Mouse (Mus musculus): ENCODE data around the gene Colq. TPM values are rescaled to one million over a fixed set of nuclear protein-coding genes. Genes with fewer than 3 reads are reported as not detected.
A peak's percentile ranks its signal among the peaks of the same experiment; 100 is the strongest.
"Not testable (repeated sequence)": the region's sequence is repeated elsewhere in the genome, so short reads cannot be mapped to it uniquely, and the experiment has no call there.

The Colq gene
- total RNA-seq (2018; cell fraction: chromatin; rRNA removed): 1 to 10 TPM in 3 of 26 experiments, under 1 TPM in 7, not detected in 16; 0.22 to 1.7 (median 0.46) TPM
- under 1 TPM in 14 of 26 experiments, not detected in 12; 0.03 to 0.95 (median 0.51) TPM for total RNA-seq (2018; cell fraction: cytosol; rRNA removed)
- total RNA-seq (2018; cell fraction: nucleus; rRNA removed): 1 to 10 TPM in 1 of 26 experiments, under 1 TPM in 11, not detected in 14; 0.17 to 1.3 (median 0.38) TPM
- polyA plus RNA-seq (2018): not detected in 3 replicates

DNA sequence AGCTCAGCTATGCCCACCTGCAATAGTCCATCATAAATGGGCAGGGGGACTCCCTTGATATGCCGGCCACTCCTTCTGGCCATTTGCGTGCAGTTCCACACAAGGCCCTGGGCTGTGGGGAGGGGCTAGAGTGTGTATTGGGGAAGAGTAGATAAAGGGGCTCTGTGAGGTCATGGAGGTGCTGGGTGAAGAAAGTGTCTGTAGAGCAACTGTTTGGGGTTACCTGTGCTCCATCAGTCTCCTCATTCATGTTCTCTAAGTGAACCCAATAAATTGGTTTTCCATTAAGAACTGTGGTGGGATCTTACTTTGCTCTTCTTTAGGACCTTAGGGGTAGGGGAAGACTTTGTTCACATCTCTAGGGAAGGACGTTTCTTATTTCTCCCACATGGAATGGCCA is at the start of gene Colq:
Gene Colq, minus strand, starts transcription at position 101 of the 400 bp plus-strand sequence.
- Histone ChIP-seq H3K79me2 (ENCODE audit: inconsistent target) (no peaks in the 10 kb centered on the region), H3K4me3 (ENCODE audit: inconsistent target) (no peak within 1 kb of the TSS), H3K36me3 (ENCODE audit: inconsistent target) (no peaks in the 10 kb centered on the region), H3K27ac (no peak within 1 kb of the TSS)
- WGBS (ENCODE audit: missing documents): 100% methylated on average over 3 of the region's 3 CpGs

DNA sequence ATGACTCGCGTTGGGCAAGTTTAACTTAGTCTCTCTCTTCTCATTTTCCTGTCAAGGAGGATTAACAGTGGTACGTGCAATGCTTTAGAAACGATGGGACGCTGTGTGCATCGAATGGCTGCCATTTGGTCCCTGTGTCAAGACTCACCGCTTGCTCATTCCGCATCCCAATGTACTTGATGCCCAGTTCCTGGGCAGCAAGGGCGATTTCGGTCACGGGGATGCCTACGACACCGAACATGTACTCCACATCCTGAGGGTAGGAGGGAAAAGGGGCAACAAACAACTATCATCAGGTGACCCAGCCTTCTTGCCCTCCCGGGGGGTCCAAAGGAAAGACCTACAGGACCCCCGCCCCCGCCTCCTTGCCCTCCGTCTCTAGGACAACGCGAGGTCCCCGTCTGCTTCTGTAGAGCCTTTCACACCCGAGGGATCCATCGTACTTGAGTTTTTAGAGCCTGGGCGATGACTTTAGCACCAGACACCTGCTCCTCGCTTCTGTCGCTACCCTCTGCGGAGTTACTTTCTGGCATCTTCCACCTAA is 49.3 kb upstream of the Colq start, which contains the start of gene Gm49387:
Gene Gm49387, minus strand, starts transcription at position 533 of the 544 bp plus-strand sequence.
- WGBS (ENCODE audit: missing documents): 1% methylated on average over 26 of the region's 26 CpGs
- peak within 1 kb of the TSS; percentile 79 for H3K4me3 ChIP-seq (ENCODE audit: inconsistent target)

DNA sequence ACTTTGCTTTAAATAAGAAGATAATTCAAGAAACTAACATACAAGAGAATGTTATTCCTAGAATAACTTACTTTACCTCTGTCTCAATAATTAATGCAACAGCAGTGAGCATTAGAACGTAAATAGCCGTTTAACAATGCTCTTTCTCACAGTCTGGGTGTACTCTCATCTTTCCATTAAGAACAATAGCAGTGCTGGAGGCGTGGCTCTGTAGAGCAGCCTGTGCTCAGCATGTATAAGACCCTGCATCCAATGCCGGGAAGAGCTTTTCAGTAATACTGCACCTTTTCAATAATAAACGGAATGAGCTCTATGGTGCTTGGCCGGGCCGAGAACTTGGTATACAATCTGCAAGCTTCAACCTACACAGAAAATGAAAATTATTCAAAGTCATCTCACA is 39.5 kb upstream of the Colq start:
- Histone ChIP-seq H3K36me3 (ENCODE audit: inconsistent target) (no peaks in the 10 kb centered on the region), H3K4me3 (ENCODE audit: inconsistent target) (no peak overlapping the region), H3K27ac (no peak overlapping the region), H3K79me2 (ENCODE audit: inconsistent target) (no peaks in the 10 kb centered on the region)
- 91% methylated on average over 7 of the region's 7 CpGs for WGBS (ENCODE audit: missing documents)

More for the DNA sequence above, 49.3 kb upstream of the Colq start, which contains the start of gene Gm49387:
- Histone ChIP-seq H3K79me2 (ENCODE audit: inconsistent target) (peaks cover 9% of the 10 kb centered on the region; the same call in 1 of the 2 replicates), H3K27ac (peak within 1 kb of the TSS; percentile 82), H3K36me3 (ENCODE audit: inconsistent target) (no peaks in the 10 kb centered on the region)

DNA sequence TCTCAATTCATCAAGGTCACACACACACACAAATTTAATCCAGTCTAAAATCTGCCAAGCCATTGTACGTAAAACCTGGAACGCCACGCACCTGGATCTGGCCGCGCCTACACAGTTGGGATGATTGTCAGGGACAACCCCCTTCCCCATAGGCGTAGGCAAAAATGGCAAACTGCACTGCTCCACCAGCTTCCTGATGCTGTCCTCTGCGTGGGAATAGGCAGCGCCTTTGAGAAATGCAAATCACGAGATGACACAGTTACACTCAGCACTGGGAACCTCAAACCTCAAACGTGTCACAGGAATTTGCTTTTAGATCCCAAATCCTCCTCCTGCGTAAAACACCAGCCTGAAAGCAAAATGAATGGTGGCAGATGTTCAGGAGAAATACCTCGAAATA is 31.6 kb upstream of the Colq start:
- no peak overlapping the region for H3K4me3 ChIP-seq (ENCODE audit: inconsistent target)
- H3K36me3 ChIP-seq (ENCODE audit: inconsistent target): no peaks in the 10 kb centered on the region

DNA sequence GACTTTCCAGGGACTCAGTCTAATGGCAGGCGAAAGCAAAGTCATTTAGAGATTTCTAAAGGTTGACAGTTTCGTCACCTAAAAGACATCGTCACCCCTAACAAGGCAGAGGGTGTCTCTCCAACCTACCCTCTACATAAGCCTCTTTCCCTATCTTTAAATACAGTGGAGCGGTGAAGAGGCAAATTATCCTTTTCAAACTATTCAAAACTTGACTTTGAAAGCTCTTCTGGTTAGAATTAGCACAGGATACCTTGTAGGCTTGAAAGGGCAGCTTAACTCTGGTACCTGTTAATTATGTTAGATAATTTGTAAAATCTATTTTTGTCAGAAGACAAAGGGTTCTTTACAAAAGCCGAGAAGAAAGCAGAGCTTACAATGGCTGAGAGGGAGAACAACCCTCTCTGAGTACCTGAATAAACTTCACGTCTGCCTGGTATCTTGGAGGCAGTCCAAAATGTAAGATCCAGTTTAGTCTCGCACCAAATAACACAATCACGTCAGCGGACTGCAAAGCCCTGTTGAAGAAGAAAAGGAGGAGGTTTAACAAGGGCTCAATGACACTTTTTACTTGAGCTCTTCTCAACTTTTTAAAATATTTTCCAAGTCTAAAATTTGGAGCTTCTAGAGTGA is 29.6 kb upstream of the Colq start:
- 93% methylated on average over 8 of the region's 9 CpGs for WGBS (ENCODE audit: missing documents)
- no peak overlapping the region for H3K27ac ChIP-seq
- H3K36me3 ChIP-seq (ENCODE audit: inconsistent target): no peaks in the 10 kb centered on the region
- no peak overlapping the region for H3K4me3 ChIP-seq (ENCODE audit: inconsistent target)
- H3K79me2 ChIP-seq (ENCODE audit: inconsistent target): no peaks in the 10 kb centered on the region

More for the DNA sequence above, 31.6 kb upstream of the Colq start:
- H3K27ac ChIP-seq: no peak overlapping the region
- no peaks in the 10 kb centered on the region for H3K79me2 ChIP-seq (ENCODE audit: inconsistent target)
- WGBS (ENCODE audit: missing documents): 91% methylated on average over 12 of the region's 12 CpGs

DNA sequence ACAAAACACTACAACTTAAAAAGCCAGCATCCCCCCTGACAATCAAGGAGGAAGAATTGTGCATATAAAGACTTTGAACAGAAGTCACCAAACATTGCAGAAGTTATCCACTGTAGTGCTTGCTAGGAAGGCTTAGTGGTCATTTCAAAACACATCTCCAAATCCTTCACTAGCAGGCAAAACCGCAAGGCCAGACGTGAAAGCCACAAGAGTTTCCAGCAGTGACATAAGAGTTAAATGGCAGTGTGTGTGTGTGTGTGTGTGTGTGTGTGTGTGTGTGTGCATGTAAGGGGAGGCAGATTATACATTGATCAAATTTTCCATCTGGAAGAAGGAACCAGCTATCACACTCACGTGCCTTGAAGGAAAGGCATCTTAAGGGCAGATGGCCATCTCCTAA is 26.9 kb upstream of the Colq start:
- Histone ChIP-seq H3K27ac (no peak overlapping the region), H3K4me3 (ENCODE audit: inconsistent target) (no peak overlapping the region), H3K79me2 (ENCODE audit: inconsistent target) (no peaks in the 10 kb centered on the region), H3K36me3 (ENCODE audit: inconsistent target) (no peaks in the 10 kb centered on the region)
- WGBS (ENCODE audit: missing documents): 38% methylated on average over 3 of the region's 3 CpGs

DNA sequence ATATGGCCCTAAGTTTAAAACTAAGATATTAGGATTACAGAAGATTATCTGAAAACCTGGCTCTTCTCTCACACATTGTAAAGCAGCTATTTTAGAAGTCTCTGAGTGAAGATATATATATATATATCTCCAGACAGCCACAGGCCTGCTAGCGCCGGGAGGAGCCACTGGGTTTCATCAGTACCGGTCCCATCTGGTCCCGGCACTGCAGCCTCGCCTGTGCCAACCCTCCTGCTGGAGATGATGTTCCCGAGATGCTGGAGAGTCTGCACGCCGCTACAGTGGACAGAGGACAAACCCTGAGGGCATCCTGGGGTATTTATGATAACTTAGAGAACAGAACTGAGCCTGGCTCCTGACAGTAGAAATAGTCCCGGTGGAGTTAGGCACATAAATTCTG is 26.1 kb upstream of the Colq start:
- Histone ChIP-seq H3K4me3 (ENCODE audit: inconsistent target) (no peak overlapping the region), H3K27ac (no peak overlapping the region), H3K79me2 (ENCODE audit: inconsistent target) (no peaks in the 10 kb centered on the region), H3K36me3 (ENCODE audit: inconsistent target) (no peaks in the 10 kb centered on the region)
- whole genome bisulfite sequencing (ENCODE audit: missing documents): 94% methylated on average over 9 of the region's 9 CpGs

DNA sequence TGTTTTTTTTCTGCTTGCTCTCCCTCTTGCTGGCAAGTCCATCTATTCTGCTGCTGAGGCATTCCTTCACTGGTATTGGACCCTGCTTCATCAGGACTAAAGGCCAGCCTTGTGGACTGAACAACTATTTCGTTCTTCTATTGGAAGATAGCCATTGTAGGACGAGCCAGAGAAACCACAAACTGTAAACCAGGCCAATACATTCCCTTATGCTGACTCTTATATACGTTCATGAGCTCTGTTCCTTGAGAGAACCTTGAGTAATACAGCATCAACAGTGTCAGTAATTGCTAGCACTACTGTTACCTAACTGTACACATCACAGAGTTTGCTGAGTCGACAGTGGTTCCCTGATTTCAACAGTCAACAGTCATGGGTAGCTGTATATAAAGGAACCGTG is 22.5 kb upstream of the Colq start:
- Histone ChIP-seq H3K79me2 (ENCODE audit: inconsistent target) (no peaks in the 10 kb centered on the region), H3K36me3 (ENCODE audit: inconsistent target) (no peaks in the 10 kb centered on the region), H3K27ac (no peak overlapping the region), H3K4me3 (ENCODE audit: inconsistent target) (no peak overlapping the region)
- 66% methylated on average over 5 of the region's 5 CpGs for WGBS (ENCODE audit: missing documents)

DNA sequence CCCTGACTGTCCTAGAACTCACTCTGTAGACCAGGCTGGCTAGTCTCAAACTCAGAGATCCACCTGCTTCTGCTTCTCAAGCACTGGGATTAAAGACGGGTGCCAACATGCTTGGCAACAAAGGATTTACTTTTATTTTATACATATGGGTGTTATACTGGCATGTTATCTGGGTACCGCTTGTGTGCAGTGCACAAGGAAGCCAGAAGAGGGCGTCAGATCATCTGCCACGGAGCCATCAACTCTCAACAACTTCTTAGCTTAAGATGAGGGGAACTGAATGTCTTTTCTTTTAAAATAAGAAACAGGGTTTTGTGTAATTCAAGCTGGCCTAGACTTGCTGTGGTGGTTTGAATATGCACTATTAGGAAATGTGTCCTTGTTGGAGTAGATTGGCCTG is 20.8 kb upstream of the Colq start:
- H3K4me3 ChIP-seq (ENCODE audit: inconsistent target): no peak overlapping the region
- 83% methylated on average over 4 of the region's 4 CpGs for WGBS (ENCODE audit: missing documents)
- no peaks in the 10 kb centered on the region for H3K36me3 ChIP-seq (ENCODE audit: inconsistent target)
- H3K79me2 ChIP-seq (ENCODE audit: inconsistent target): no peaks in the 10 kb centered on the region
- no peak overlapping the region for H3K27ac ChIP-seq

DNA sequence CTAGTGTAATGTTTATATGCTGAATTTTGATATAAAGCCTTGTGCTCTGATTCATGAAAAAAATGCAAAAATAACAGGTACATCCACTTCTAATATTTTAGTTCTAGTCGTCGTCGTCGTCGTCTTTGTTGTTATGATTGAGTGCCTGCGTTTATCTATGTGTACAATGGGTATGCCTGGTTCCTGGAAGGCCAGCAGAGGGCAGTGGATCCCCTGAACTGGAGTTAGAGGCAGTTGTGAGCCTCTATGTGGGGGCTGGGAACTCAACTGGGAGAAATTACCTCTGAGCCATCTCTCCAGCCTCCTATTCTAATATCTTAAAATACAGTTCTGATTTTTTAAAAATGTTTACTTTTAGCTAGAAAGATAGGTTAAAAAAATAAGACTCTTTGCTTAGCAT is 14.4 kb upstream of the Colq start:
- 84% methylated on average over 6 of the region's 6 CpGs for WGBS (ENCODE audit: missing documents)
- Histone ChIP-seq H3K4me3 (ENCODE audit: inconsistent target) (no peak overlapping the region), H3K27ac (no peak overlapping the region), H3K79me2 (ENCODE audit: inconsistent target) (no peaks in the 10 kb centered on the region), H3K36me3 (ENCODE audit: inconsistent target) (no peaks in the 10 kb centered on the region)

DNA sequence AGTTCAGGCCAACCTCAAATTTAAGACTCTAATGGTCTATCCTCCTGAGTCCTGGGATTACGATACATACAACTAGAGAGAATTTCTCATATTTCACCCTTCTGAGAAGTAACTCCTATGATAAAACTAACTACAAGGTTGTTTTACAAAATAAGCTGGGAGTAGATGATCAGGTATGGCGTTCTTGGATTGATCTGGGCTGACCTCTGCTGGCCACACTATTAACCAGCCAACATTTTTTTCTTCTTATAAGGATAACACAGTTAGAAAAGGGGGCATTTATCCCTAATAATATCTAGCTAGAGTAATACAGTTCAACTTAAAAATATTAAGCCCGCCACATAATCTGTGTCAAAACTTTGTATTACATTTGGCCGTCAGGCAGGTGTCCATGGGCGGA is 13.8 kb upstream of the Colq start:
- H3K79me2 ChIP-seq (ENCODE audit: inconsistent target): no peaks in the 10 kb centered on the region
- H3K4me3 ChIP-seq (ENCODE audit: inconsistent target): no peak overlapping the region
- no peak overlapping the region for H3K27ac ChIP-seq
- H3K36me3 ChIP-seq (ENCODE audit: inconsistent target): no peaks in the 10 kb centered on the region
- WGBS (ENCODE audit: missing documents): 88% methylated on average over 5 of the region's 5 CpGs

DNA sequence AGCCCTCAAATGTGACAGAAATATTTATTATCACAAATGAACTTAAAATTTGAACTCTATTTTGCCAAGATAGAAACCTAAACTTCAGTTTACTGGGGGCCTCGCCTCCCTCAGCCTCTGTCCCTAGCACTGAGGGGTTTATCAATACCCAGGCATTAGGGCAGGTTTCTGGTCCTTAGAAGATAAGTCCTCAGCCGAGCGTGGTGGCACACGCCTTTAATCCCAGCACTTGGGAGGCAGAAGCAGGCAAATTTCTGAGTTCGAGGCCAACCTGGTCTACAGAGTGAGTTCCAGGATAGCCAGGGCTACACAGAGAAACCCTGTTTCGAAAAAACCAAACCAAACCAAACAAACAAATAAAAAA is 11.5 kb upstream of the Colq start:
- H3K27ac ChIP-seq; H3K36me3 ChIP-seq (ENCODE audit: inconsistent target); H3K79me2 ChIP-seq (ENCODE audit: inconsistent target); H3K4me3 ChIP-seq (ENCODE audit: inconsistent target): not testable (repeated sequence)
- WGBS (ENCODE audit: missing documents): 91% methylated on average over 6 of the region's 6 CpGs

DNA sequence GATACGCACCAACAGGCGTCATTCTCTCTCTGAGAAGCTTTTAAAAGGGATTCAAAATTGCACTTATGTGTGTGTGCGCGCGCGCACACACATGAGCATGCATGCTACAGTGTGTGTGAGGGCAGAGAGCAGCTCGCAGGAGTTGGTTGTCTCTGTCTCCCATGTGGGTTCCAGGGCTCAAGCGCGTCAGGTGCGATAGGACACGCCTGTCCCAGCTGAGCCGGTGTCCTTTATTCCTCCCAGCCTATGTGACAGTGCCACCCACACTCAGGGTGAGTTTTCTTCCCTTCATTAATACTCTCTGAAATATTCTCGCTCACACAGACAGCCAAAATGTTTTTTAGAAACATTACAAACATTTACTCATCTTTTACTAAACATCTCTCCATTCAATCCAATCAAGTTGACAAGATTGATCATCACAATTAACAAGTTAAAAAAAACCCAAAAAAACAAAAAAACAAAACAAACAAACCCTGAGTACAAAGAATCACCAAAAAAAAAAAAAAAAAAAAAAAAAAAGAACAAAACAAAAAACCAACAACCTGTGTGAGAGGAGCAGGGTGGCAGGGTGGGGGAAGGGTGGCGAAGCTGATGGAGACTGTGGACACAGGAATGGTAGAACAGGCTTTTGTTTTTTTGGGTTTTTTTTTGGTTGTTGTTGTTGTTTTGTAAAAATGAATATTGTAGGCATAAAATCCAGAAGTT is 10.9 kb upstream of the Colq start:
- Histone ChIP-seq H3K4me3 (ENCODE audit: inconsistent target) (no peak overlapping the region), H3K79me2 (ENCODE audit: inconsistent target) (no peaks in the 10 kb centered on the region), H3K27ac (no peak overlapping the region), H3K36me3 (ENCODE audit: inconsistent target) (no peaks in the 10 kb centered on the region)
- 95% methylated on average over 14 of the region's 14 CpGs for WGBS (ENCODE audit: missing documents)

DNA sequence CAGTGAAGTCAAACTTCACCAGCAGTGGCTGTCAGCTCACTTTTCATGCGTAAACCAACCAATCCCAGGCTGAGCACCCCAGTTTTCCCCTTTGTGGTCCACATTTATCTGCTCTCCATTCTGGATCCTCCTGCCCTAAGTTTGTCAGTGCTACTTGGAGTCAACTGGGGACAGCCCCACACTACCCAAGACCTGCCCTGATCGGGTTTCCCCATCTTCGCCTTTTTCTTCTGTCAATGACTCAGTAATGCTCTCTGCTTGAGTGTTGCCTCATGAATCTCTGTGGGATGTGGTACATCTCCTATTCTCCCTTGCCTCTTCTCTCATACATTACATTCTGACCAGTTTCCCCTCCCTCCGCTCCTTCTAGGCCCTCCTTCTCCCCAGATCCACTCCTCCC is 6.3 kb upstream of the Colq start:
- Histone ChIP-seq H3K36me3 (ENCODE audit: inconsistent target) (no peaks in the 10 kb centered on the region), H3K27ac (no peak overlapping the region), H3K4me3 (ENCODE audit: inconsistent target) (no peak overlapping the region), H3K79me2 (ENCODE audit: inconsistent target) (no peaks in the 10 kb centered on the region)
- 92% methylated on average over 3 of the region's 4 CpGs for WGBS (ENCODE audit: missing documents)

DNA sequence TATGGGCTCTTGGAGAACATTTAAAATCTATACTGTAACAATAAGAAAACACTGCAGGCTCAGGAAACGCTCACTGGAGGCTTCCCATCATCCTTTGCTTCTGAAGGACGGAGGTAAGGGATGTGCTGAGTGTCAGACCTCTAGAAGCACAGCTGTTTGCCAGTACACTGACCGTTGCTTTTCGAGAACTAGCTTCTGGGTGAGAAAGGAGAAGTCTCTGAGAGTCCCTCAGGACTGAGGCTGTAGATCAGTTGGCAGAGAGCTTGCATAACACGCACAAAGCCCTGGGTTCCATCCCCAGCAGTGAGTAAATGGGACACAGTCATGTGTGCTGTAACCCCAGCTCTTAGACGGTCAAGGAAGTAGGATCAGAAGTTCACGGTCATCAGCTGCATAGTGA is 5.3 kb upstream of the Colq start:
- Histone ChIP-seq H3K4me3 (ENCODE audit: inconsistent target) (no peak overlapping the region), H3K79me2 (ENCODE audit: inconsistent target) (no peaks in the 10 kb centered on the region), H3K27ac (peak overlapping the region; percentile 38; the same call in 1 of the 2 replicates), H3K36me3 (ENCODE audit: inconsistent target) (no peaks in the 10 kb centered on the region)
- 6% methylated on average over 7 of the region's 7 CpGs for WGBS (ENCODE audit: missing documents)
